Mouse (Mus musculus) skeletal muscle tissue, adult 2 months (tissue): ENCODE results near the gene Acaa1b.

Experiments used
- DNase-seq: peaks from one replicate; pipeline ENCODE4 v3.0.0-alpha.2; 2012; ENCODE audit warnings: low read depth, low spot score

The Acaa1b gene

GRCm38 (mm10) chr9:119156278-119157201, at the start of gene Acaa1b:
Gene Acaa1b (minus strand): TSS chr9:119157093.
- peak; percentile 29 for DNase-seq

- no peak for DNase-seq
Measured at GRCm38 (mm10) chr9:119206666-119207065, 49.8 kb upstream of the Acaa1b start.

GRCm38 (mm10) chr9:119205756-119206155, 48.9 kb upstream of the Acaa1b start:
- DNase-seq, result no peak

GRCm38 (mm10) chr9:119203617-119204016, 46.7 kb upstream of the Acaa1b start:
- DNase-seq, result no peak

GRCm38 (mm10) chr9:119201653-119202052, 44.8 kb upstream of the Acaa1b start:
- DNase-seq, result no peak

GRCm38 (mm10) chr9:119199151-119199861, 42.4 kb upstream of the Acaa1b start:
- DNase-seq, result no peak

GRCm38 (mm10) chr9:119192202-119192990, 35.5 kb upstream of the Acaa1b start:
- no peak for DNase-seq

GRCm38 (mm10) chr9:119181241-119181728, 24.4 kb upstream of the Acaa1b start:
- DNase-seq, result peak; percentile 27

GRCm38 (mm10) chr9:119179292-119179691, 22.4 kb upstream of the Acaa1b start:
- no peak for DNase-seq

- no peak for DNase-seq
Measured at GRCm38 (mm10) chr9:119167608-119168007, 10.7 kb upstream of the Acaa1b start.

GRCm38 (mm10) chr9:119165548-119165947, 8.7 kb upstream of the Acaa1b start:
- DNase-seq, result no peak

- no peak for DNase-seq
Measured at GRCm38 (mm10) chr9:119164743-119165142, 7.8 kb upstream of the Acaa1b start.

- DNase-seq, result no peak
Measured at GRCm38 (mm10) chr9:119160689-119161088, 3.8 kb upstream of the Acaa1b start.

GRCm38 (mm10) chr9:119158861-119159260, 2.0 kb upstream of the Acaa1b start, which contains the start of gene Gm47289:
Gene Gm47289 (plus strand): TSS chr9:119159161.
- no peak for DNase-seq

GRCm38 (mm10) chr9:119155826-119156225, 1.1 kb downstream of the Acaa1b start:
- DNase-seq, result no peak

- DNase-seq, result no peak
Measured at GRCm38 (mm10) chr9:119155416-119155815, 1.5 kb downstream of the Acaa1b start.

GRCm38 (mm10) chr9:119151751-119152150, 5.1 kb downstream of the Acaa1b start:
- DNase-seq, result no peak

- no peak for DNase-seq
Measured at GRCm38 (mm10) chr9:119149601-119150000, 7.3 kb downstream of the Acaa1b start.

- DNase-seq, result no peak
Measured at GRCm38 (mm10) chr9:119146098-119146770, 10.7 kb downstream of the Acaa1b start.

GRCm38 (mm10) chr9:119145638-119146037, 11.3 kb downstream of the Acaa1b start:
- no peak for DNase-seq

- no peak for DNase-seq
Measured at GRCm38 (mm10) chr9:119145137-119145536, 11.8 kb downstream of the Acaa1b start.
